Mouse (Mus musculus): ENCODE measurements around the gene Spats2. TPM values are rescaled to one million over a fixed set of nuclear protein-coding genes. Genes with fewer than 3 reads are reported as not detected.
A peak's percentile ranks its signal among the peaks of the same experiment; 100 is the strongest.

Spats2 gene
- polyA plus RNA-seq, 1 experiment from 2014 or later: 73.4 TPM

DNA sequence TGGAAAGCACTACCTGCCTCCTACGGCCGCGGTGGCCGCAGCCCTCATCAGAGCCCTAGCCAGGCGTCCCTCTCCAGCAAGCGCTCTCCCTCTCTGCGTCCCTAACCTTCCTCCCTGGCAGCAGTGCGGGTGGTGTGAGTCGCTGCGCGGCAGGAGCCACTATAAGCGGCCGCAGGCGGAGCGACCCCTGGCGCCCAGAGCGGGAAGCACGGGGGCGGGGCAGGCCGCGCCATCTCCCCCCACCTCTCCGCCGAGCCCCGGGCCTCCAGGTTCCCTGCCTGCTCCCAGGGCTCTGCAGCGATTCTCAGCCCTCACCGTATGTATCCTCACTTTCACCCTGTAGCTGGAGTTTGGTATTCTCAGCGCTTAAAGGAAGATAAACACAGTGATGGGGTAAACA, 37.4 kb upstream of the Spats2 start:
- 0 out of 2 replicates have a peak overlapping the region, but pooled peaks have one; percentile 15 for H3K9ac ChIP-seq

DNA sequence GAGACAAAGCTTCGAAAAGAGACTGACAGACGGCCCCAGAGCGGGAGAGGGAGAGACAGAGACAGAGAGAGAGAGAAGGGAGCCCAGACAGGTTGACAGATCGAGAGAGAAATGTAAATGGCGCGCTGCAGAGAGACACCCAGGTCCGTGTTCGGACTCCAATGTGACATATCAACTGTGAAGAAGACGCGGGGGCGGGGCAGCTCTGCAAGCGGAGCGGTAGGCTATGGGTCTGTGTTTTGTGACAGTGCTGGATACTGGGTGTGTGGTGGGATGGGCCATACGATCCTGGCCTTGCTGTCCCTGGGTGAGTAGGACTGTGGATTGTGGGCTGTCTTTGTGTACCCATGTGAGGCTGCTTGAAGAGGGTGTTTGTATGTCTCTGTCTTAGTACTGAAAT, 36.6 kb upstream of the Spats2 start:
- no peak for ATAC-seq (ENCODE audit: insufficient number of reproducible peaks, insufficient read depth, low FRiP score, low TSS enrichment)
- no peak overlapping the region for H3K4me3 ChIP-seq
- WGBS: 11% methylated on average over 14 of the region's 14 CpGs
- H3K27me3 ChIP-seq: peaks cover 99% of the 10 kb centered on the region
- H3K36me3 ChIP-seq: no peaks in the 10 kb centered on the region
- 0 out of 2 replicates have a peak overlapping the region, but pooled peaks have one; percentile 41 for H3K4me2 ChIP-seq (replicated peaks)
- H3K9ac ChIP-seq: no peak overlapping the region
- peaks cover 28% of the 10 kb centered on the region for H3K4me1 ChIP-seq
- no peaks in the 10 kb centered on the region for H3K9me3 ChIP-seq
- no peak overlapping the region for H3K27ac ChIP-seq

More for the DNA sequence above, 37.4 kb upstream of the Spats2 start:
- peaks cover 99% of the 10 kb centered on the region for H3K27me3 ChIP-seq
- H3K4me1 ChIP-seq: peaks cover 25% of the 10 kb centered on the region
- WGBS: 1% methylated on average over 27 of the region's 27 CpGs
- no peak for ATAC-seq (ENCODE audit: insufficient number of reproducible peaks, insufficient read depth, low FRiP score, low TSS enrichment)
- H3K4me2 ChIP-seq (replicated peaks): peak overlapping the region; percentile 41
- H3K36me3 ChIP-seq: peaks cover under 1% of the 10 kb centered on the region; the same call in 1 of the 2 replicates
- H3K27ac ChIP-seq: no peak overlapping the region
- H3K9me3 ChIP-seq: no peaks in the 10 kb centered on the region
- H3K4me3 ChIP-seq: peak overlapping the region; percentile 18; the same call in 1 of the 2 replicates

DNA sequence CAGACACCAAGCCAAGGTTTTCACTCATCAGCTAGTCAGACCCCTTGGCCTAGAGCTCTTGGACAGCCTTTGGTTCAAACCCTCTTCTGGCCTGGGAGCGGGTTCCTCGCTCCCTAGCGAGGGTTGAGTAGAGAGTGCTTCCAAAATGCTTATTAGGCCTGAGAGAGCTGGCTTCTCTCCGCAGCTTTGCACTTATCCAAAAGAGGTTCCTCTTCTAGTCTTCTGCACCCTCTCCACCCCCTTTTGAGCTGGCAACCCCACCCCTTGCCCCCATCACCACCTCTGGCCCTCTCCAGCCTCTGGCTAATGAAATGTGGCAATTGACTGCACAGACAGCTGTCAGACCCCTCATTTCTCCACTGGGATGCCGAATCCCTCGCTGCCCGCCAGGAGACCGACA, 32.8 kb upstream of the Spats2 start, which contains the start of gene Dnajc22:
Gene Dnajc22 (plus strand): TSS at position 301 of the 400 bp plus-strand sequence.
- no peak for ATAC-seq (ENCODE audit: insufficient number of reproducible peaks, insufficient read depth, low FRiP score, low TSS enrichment)
- 15% methylated on average over 8 of the region's 8 CpGs for WGBS
- Histone ChIP-seq H3K36me3 (no peaks in the 10 kb centered on the region), H3K4me3 (peak within 1 kb of the TSS; percentile 43), H3K9ac (peak within 1 kb of the TSS; percentile 42), H3K27me3 (peaks cover 97% of the 10 kb centered on the region), H3K27ac (no peak within 1 kb of the TSS), H3K9me3 (no peaks in the 10 kb centered on the region), H3K4me2 (replicated peaks) (peak within 1 kb of the TSS; percentile 85), H3K4me1 (peaks cover 49% of the 10 kb centered on the region)

DNA sequence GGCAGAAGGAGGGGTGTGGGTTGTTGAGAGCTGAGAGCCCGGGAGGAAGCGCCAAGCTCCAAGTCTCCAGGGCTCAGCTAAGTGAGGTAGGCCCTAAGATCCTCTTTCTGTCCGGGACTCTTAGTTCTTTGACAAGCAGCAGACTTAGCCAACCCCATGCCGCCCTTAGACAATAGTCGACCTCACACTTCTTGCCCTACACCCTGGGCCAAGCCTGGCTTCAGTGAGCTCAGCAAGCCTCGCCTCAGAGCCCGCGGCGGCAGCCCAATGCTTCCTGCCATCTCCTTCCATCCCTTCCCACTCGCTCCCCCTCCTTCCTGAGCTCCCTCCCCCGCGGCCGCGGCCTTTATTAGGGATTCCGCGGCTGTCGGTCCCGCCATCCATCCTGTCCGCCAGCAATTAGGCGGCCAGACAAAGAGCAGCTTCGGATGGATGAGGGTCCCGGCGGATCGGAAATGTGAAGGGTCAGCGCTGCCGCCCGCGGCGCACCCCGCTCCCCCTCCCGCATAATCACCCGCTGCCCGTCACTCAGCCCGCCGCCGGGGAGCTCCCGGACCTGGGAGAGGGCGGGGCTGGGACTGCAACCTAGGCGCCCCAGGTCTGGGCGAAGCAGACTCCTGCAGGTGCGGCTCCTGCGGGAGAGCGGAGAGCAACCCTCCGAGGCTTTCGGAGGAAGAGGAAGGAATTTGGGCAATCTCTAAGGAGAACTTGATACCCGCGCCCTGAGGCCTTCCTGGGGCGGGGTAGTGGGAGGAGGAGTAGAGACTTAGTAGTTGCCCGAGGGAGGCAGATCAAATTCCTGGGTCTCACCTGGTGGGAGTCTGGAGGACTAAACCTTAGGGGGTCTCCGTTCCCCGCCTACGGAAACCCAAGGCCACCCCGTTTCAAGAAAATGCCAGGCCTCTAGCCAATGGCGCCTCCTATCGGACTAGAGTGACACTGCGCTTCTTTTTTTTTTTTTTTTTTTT, 32.1 kb upstream of the Spats2 start:
- 1% methylated on average over 56 of the region's 56 CpGs for WGBS

DNA sequence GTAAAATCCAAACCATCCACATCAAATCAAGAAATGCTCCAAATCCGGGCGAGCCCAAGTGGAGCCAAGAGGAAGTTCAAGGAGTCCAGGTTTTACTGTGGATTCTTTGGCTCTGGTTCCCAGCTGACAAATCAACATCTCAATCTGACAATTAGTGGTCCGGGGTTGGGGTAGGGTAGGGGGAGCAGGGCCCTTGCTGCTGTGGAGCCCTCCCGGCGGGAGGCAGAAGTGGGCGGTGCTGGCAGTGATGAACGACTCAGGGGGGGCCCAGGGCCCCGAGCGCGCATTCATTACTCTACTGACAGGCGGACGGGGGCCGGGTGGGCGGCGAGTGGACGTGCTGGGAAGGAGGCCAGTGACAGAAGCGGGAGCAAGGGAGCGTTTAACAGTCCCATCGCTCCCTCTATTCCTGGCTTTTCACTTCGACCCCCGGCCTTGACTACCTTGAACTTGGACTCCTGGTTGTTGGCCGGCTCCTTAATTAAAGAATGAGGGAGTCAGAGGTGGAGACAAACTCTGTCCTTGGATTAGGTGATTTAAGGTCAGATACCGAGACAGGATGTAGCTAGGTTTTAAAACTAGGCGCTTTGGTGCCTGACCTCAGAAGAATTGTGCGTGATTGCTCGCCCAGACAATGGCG, 31.0 kb upstream of the Spats2 start:
- Histone ChIP-seq H3K4me3 (0 out of 2 replicates have a peak overlapping the region, but pooled peaks have one; percentile 1), H3K9ac (no peak overlapping the region), H3K36me3 (no peaks in the 10 kb centered on the region), H3K27ac (no peak overlapping the region), H3K4me2 (replicated peaks) (peak overlapping the region; percentile 21; the same call in 1 of the 2 replicates), H3K4me1 (peaks cover 48% of the 10 kb centered on the region), H3K9me3 (no peaks in the 10 kb centered on the region), H3K27me3 (peaks cover 96% of the 10 kb centered on the region)
- no peak for ATAC-seq (ENCODE audit: insufficient number of reproducible peaks, insufficient read depth, low FRiP score, low TSS enrichment)
- WGBS: 2% methylated on average over 27 of the region's 27 CpGs

More for the DNA sequence above, 32.1 kb upstream of the Spats2 start:
- Histone ChIP-seq H3K4me3 (peak overlapping the region; percentile 43), H3K27me3 (peaks cover 96% of the 10 kb centered on the region), H3K27ac (no peak overlapping the region), H3K9me3 (no peaks in the 10 kb centered on the region), H3K4me1 (peaks cover 51% of the 10 kb centered on the region), H3K4me2 (replicated peaks) (peak overlapping the region; percentile 85), H3K9ac (peak overlapping the region; percentile 42), H3K36me3 (no peaks in the 10 kb centered on the region)
- ATAC-seq (ENCODE audit: insufficient number of reproducible peaks, insufficient read depth, low FRiP score, low TSS enrichment): no peak

DNA sequence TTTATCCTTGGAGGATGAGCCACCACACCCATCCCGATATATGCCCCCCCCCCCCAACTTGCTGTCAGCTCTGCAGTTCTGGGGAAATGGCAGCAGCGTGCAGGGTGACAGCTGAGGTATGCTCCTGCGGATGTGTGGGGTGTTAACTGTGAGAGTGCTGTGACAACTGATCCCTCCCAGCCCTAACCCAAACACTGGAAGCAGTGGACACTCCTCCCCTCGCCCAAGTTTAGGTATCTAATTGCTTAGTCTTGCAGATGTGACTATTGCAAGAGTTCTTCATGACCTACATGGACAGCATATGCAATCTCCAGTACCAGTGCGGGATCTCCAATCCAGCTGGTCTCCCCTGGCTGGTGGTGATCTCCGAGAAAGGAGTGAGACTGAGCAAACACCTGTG, 30.4 kb upstream of the Spats2 start:
- Histone ChIP-seq H3K4me2 (replicated peaks) (no peak overlapping the region; the same call in 1 of the 2 replicates), H3K36me3 (no peaks in the 10 kb centered on the region), H3K9ac (no peak overlapping the region), H3K4me3 (no peak overlapping the region), H3K27ac (no peak overlapping the region), H3K9me3 (no peaks in the 10 kb centered on the region), H3K4me1 (peaks cover 48% of the 10 kb centered on the region), H3K27me3 (peaks cover 96% of the 10 kb centered on the region)
- ATAC-seq (ENCODE audit: insufficient number of reproducible peaks, insufficient read depth, low FRiP score, low TSS enrichment): no peak
- WGBS: 4% methylated on average over 6 of the region's 6 CpGs

DNA sequence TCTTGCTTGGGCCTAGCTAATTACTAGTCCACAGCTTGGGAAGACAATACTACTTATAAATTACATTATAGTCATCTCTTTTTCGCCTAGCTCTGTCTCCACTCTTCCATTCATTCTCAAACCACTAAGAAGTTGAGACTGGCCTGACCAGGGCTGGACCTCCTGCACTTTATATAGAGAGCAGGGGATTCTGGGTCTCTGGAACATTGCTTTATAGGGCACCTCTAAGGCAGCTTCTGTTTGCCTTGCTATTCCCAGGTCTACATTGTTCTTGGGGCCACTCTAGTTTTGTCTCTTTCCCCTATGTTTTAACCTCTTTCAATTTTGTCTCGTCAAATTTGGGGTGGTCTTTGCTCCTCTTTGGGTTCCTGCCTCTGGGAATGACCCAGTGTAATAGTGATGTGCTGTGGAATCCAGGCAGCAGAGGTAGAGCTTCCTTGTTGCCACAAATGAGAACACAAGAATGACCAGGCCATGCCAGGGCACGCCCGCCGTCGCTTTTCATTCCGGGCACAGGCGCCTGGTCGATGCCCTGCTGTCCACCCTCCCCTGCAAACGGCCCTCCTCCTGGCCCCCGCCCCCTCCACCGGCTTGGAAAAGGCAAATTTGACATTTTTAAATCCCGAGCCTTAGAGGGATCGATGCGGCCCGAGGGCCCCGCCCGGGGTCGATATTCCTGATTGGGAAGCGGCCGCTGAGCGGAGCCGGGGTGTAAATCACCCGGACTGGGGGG, 29.5 kb upstream of the Spats2 start:
- Histone ChIP-seq H3K36me3 (no peaks in the 10 kb centered on the region), H3K27me3 (peaks cover 88% of the 10 kb centered on the region), H3K4me2 (replicated peaks) (peak overlapping the region; percentile 75), H3K27ac (no peak overlapping the region), H3K9me3 (no peaks in the 10 kb centered on the region), H3K4me3 (peak overlapping the region; percentile 42), H3K9ac (peak overlapping the region; percentile 42), H3K4me1 (peaks cover 48% of the 10 kb centered on the region)
- no peak for ATAC-seq (ENCODE audit: insufficient number of reproducible peaks, insufficient read depth, low FRiP score, low TSS enrichment)
- 2% methylated on average over 24 of the region's 24 CpGs for whole genome bisulfite sequencing

DNA sequence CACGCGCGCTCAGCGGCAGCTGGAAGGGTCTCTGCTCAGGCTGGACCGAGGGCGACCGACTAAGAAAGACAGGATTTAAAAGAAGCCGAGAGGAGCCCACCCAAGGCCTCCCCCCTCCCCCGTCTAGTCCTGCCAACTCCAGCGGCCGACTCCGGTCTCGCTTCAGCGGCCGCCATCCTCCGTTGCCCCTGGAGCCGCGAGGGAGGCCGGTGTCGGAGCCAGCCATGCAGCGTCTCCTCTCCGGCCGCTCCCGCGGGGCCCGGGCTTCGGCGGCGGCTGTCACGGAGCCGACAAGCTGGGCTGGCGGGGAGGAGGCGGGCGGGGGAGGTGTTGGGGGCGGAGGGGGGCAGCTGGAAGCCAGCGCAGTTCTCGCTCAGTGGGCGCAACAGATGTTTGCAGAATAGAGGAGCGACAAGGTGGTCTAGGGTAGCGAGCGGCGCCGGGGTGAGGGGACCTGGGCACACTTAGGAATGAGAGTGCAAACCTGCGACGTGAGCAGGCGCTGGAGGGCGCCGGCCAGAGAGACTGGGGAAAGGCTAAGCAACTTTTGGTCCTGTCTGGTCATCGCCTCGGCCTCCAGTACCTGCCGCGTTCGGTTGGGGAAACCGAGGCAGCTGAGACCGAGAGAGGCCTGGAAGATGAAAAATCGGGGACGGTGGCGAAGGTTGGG, 28.8 kb upstream of the Spats2 start:
- peaks cover 48% of the 10 kb centered on the region for H3K4me1 ChIP-seq
- peak overlapping the region; percentile 42 for H3K4me3 ChIP-seq
- H3K9ac ChIP-seq: peak overlapping the region; percentile 42
- H3K4me2 ChIP-seq (replicated peaks): peak overlapping the region; percentile 75
- 1% methylated on average over 52 of the region's 58 CpGs for WGBS
- no peak for ATAC-seq (ENCODE audit: insufficient number of reproducible peaks, insufficient read depth, low FRiP score, low TSS enrichment)
- no peaks in the 10 kb centered on the region for H3K36me3 ChIP-seq
- no peaks in the 10 kb centered on the region for H3K9me3 ChIP-seq
- no peak overlapping the region for H3K27ac ChIP-seq
- peaks cover 81% of the 10 kb centered on the region for H3K27me3 ChIP-seq

DNA sequence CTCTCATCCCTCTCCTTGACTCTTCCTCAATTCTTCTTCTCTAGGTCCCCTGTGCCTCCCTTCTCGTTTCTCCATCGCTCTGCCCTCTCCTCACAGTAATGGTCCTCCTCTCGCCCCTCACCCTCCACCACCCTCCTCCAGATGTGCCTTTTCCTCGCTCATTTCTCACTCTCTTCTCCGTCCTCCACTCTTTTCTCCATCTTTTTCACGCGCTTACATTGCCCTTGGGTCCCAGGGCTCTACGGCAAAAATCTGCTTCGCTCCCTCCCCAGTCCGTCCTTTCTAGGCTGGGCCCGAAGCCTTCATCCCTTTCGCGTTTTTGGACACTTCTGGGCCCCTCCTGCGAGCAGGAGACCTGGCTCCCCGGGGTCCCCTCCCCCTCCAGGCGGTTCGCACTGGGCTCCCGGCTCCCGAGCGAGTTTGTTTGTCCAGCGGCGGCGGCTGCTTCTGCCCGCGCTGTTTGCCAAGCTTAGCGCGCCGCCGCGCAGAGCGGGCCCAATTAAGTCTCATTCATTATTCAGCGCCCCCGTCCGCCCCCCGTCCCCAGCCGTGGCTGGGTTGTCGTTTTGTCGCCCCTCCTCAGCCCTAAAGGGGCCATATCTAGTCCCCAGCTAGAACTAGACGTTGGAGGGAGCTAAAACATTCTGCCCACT, 27.8 kb upstream of the Spats2 start:
- H3K9me3 ChIP-seq: no peaks in the 10 kb centered on the region
- H3K4me3 ChIP-seq: peak overlapping the region; percentile 42
- H3K4me2 ChIP-seq (replicated peaks): peak overlapping the region; percentile 75
- WGBS: under 1% methylated on average over 39 of the region's 39 CpGs
- no peak overlapping the region for H3K27ac ChIP-seq
- H3K9ac ChIP-seq: peak overlapping the region; percentile 40
- H3K4me1 ChIP-seq: peaks cover 47% of the 10 kb centered on the region
- H3K27me3 ChIP-seq: peaks cover 71% of the 10 kb centered on the region
- ATAC-seq (ENCODE audit: insufficient number of reproducible peaks, insufficient read depth, low FRiP score, low TSS enrichment): no peak
- no peaks in the 10 kb centered on the region for H3K36me3 ChIP-seq

DNA sequence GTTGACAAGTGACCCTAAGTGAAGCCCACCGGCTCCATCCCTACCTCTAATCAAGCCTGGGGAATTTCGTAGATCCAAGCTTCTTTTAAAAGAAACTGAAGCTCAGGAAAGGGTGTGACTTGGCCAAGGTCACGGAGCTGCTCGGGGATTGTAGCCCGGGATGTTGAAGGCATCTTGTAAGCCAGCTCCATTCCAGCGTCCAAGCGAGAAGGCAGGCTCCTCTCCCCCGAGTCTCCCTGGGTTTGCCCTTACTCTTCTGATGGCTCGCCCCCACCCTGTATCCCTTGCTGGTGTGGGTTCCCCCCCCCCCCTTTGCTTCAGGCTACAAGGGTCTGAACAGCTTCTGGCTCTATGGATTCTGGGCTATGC, 27.2 kb upstream of the Spats2 start:
- Histone ChIP-seq H3K36me3 (no peaks in the 10 kb centered on the region), H3K27me3 (peaks cover 66% of the 10 kb centered on the region), H3K9ac (no peak overlapping the region), H3K27ac (no peak overlapping the region), H3K9me3 (no peaks in the 10 kb centered on the region), H3K4me1 (peaks cover 42% of the 10 kb centered on the region), H3K4me3 (peak overlapping the region; percentile 42), H3K4me2 (replicated peaks) (peak overlapping the region; percentile 75)
- ATAC-seq (ENCODE audit: insufficient number of reproducible peaks, insufficient read depth, low FRiP score, low TSS enrichment): no peak
- WGBS: 1% methylated on average over 9 of the region's 9 CpGs
